Mouse (Mus musculus): ENCODE data around the gene Gm10128. TPM values are rescaled to one million over a fixed set of nuclear protein-coding genes. Genes with fewer than 3 reads are reported as not detected.
"Not testable (repeated sequence)": the region's sequence is repeated elsewhere in the genome, so short reads cannot be mapped to it uniquely, and the experiment has no call there.

The Gm10128 gene
- not detected for total RNA-seq (2021)
- long read RNA-seq, experiment 1: 0 reads
- long read RNA-seq, experiment 2: 0 reads

DNA sequence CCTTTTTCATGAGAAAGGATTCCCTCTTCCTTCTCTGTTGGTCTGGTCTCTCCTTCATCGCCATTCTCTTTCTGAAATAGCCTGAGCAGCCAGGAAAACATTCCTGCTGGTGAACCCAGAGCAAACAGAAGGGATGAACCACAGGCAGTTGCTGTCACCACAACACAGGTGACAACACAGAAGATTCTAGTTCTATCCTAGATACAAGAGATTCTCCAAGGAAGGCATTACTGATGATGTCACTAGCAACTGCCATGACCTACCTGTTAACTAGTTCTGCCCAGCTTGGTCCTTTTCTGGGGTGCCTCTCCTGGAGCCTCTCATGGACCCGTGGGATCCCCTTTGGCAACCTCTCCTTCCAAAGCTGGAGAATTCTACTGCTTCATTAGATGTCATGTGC lies at the start of gene Gm10128:
Gm10128 (minus strand) TSS at position 101 of the 400 bp plus-strand sequence.
- intact Hi-C loops (cut with DNase I); DNase-seq: not testable (repeated sequence)

DNA sequence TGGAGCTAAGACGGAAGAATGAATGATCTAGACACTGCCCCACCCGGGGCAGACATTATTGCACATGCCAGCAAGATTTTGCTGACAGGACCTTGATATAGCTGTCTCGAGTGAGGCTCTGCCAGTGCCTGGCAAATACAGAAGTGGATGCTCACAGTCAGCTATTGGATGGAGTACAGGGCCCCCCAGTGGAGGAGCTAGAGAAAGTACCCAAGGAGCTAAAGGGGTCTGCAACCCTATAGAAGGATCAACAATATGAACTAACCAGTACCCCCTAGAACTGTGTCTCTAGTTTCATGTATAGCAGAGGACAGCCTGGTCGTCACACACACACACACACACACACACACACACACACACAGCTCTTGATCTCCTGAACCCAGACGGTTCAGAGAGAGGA lies 37.4 kb upstream of the Gm10128 start:
- peak; percentile 10 to 22 for DNase-seq
- intact Hi-C loops (cut with DNase I): not testable (repeated sequence)

DNA sequence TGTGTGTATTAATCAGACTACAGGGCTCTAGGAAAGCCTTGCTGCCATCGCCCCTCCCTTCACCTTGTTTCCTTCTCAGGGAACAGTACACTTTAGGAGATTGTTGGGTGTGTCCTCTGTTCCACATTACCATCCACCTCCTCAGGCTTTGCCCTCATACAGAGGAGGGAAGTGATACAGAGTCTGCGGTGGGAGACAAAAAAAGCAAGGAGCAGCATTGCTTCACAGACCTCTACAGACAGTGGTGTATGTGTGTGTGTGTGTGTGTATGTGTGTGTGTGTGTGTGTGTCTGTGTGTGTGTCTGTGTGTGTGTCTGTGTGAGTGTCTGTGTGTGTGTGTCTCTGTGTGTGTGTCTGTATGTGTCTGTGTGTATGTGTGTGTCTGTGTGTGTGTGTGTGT lies 18.7 kb upstream of the Gm10128 start:
- intact Hi-C loops (cut with DNase I); DNase-seq: not testable (repeated sequence)

DNA sequence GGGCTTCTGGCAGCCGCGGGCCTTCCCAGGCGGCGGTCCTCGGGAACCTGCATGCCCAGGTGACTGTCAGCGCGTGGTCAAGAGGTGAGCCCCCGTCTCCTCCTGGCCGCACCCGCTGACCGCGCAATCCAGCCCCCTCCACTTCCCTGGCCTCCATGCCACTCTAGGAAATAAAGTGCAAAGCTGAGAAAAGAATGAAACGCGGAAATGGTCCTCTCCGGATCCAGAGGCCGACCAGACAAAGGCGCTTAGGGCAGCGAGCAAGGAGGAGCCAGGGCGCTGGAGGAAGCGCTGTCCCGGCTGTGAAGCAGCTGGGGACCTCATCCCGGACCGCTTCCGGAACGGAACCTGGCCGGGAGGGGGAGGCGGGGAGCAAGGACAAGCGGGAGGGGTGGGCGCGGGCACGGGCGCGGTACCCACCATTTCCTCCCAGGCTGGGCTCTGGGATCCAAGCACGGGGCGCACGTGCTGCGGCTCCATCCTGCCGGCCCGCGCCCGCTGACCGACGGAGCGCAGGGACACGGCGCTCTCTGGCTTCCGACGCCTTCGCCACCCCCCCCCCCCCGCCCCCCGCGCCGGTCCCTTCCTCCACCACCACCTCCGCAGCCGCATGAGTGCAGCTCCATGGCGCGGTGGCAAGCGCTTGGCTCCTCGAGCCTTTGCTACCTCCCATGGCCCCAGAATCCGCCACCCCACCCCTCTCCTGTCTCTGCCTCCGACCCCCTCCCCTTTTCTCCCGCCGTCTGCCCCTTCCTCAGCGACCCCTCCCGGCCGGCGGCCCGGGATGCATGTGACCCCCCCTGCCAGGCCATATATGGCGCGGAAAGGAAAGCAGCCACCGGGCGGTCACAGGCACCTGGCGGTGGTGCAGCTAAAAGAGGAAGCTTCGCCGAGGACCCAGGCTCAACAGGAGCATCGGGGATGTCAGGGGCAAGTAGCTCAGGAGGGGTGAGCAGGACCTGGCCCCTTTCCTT lies 14.6 kb upstream of the Gm10128 start:
- intact Hi-C loops (cut with DNase I): not testable (repeated sequence)
- DNase-seq: peak; percentile 3 to 19

DNA sequence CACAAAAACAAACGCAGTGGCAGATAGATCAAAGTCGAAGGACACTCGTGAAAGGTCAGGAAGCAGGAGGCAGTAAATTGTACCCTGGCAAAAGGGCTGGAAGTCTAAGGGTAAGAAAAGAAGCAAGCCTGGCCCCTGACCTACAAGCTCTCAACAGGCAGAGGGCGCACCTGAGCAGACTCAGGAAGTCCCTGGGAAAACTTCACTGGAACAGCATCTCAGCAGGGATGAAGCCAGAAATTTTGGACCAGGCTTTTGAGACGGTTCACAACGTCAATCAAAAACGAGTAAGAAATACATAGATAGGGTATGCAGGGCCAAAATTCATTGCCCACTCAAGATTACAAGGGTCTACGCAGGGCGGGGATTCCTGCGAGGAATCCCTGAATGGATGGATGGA lies 13.7 kb upstream of the Gm10128 start:
- intact Hi-C loops (cut with DNase I): not testable (repeated sequence)

DNA sequence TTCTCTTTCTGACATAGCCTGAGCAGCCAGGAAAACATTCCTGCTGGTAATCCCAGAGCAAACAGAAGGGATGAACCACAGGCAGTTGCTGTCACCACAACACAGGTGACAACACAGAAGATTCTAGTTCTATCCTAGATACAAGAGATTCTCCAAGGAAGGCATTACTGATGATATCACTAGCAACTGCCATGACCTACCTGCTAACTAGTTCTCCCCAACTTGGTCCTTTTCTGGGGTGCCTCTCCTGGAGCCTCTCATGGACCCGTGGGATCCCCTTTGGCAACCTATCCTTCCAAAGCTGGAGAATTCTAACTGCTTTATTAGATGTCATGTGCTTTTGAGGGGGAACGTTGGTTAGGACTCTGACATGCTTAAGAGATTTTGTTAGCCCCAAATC lies 48.3 kb downstream of the Gm10128 start, which contains the start of gene Gm10338:
Gm10338 (minus strand) TSS at position 101 of the 400 bp plus-strand sequence.
- intact Hi-C loops (cut with DNase I); DNase-seq: not testable (repeated sequence)

More for the DNA sequence above, 13.7 kb upstream of the Gm10128 start:
- DNase-seq: not testable (repeated sequence)

Other genes with a start within 250 kb of the Gm10128 start
- gene Gm3755, start 193.1 kb downstream of the Gm10128 start, total RNA-seq (2021): not detected
- gene Gm3752, start 160.2 kb downstream of the Gm10128 start, total RNA-seq (2021): under 1 TPM in 1 of 2 experiments, not detected in 1; 0.15 TPM
- 1 to 10 TPM; 3.3 TPM for gene Gm3558, start 75.4 kb downstream of the Gm10128 start, total RNA-seq (2021)
- not detected for gene Gm10338, start 48.4 kb downstream of the Gm10128 start, total RNA-seq (2021)
- not detected for gene Gm26661, start 147.6 kb upstream of the Gm10128 start, total RNA-seq (2021)
- 10 to 100 TPM; 32.5 to 36.3 TPM for gene Flnb, start 174.0 kb upstream of the Gm10128 start, total RNA-seq (2021)

All from heart, postnatal 14 days (tissue).